Mouse (Mus musculus) midbrain, embryonic 14.5 days (tissue): Measurements from ENCODE around the gene Gm29427. TPM values are rescaled to one million over a fixed set of nuclear protein-coding genes. Genes with fewer than 3 reads are reported as not detected.
"Not testable (repeated sequence)": the region's sequence is repeated elsewhere in the genome, so short reads cannot be mapped to it uniquely, and the experiment has no call there.

Source experiments
- ATAC-seq: fragments of 200-750 bp; cut with Nextera tagmentation; 2 replicates; pipeline ENCODE4 v1.8.0; 2017; ENCODE audit warnings: moderate number of reproducible peaks, moderate library complexity; ENCODE audit not compliant: low FRiP score, low TSS enrichment
- DNase-seq: peaks from one replicate; pipeline ENCODE4 v3.0.0-alpha.2; 2015
- H3K27ac ChIP-seq: fragments of 300-500 bp; sonication (generic); replicated peaks from 2 replicates; pipeline ENCODE4 v1.5.1; 2014; ENCODE audit warnings: mild to moderate bottlenecking, low read depth, low read length, moderate library complexity
- H3K27me3 ChIP-seq: fragments of 300-500 bp; sonication (generic); 2 replicates; pipeline ENCODE4 v1.6.1; 2014; ENCODE audit warnings: low read length, control low read depth, mixed read lengths; ENCODE audit not compliant: control insufficient read depth, insufficient read depth
- H3K36me3 ChIP-seq: fragments of 300-500 bp; sonication (generic); 2 replicates; pipeline ENCODE4 v1.6.1; 2014; ENCODE audit warnings: low read length, control low read depth; ENCODE audit not compliant: control insufficient read depth, insufficient read depth
- H3K4me1 ChIP-seq: fragments of 300-500 bp; sonication (generic); 2 replicates; pipeline ENCODE4 v1.6.1; 2014; ENCODE audit warnings: mild to moderate bottlenecking, antibody characterized with exemption, low read length, control low read depth; ENCODE audit not compliant: control insufficient read depth, insufficient read depth
- H3K4me2 ChIP-seq: fragments of 300-500 bp; sonication (generic); 2 replicates; pipeline ENCODE4 v1.6.1; 2014; ENCODE audit warnings: mild to moderate bottlenecking, low read length, moderate library complexity
- H3K4me3 ChIP-seq: fragments of 300-500 bp; sonication (generic); replicated peaks from 2 replicates; pipeline ENCODE4 v1.5.1; 2014; ENCODE audit warnings: low read depth, low read length
- H3K9ac ChIP-seq: fragments of 300-500 bp; sonication (generic); replicated peaks from 2 replicates; pipeline ENCODE4 v1.6.1; 2014; ENCODE audit warnings: mild to moderate bottlenecking, low read length, moderate library complexity
- H3K9me3 ChIP-seq: fragments of 300-500 bp; sonication (generic); 2 replicates; pipeline ENCODE4 v1.6.1; 2016; ENCODE audit warnings: low read length, control low read depth, mixed read lengths; ENCODE audit not compliant: control insufficient read depth
- WGBS: fragments of 180-500 bp; shearing (Covaris S2); extraction: QIAGEN DNeasy Blood & Tissue Kit; methylation state at CpG from one replicate; pipeline ENCODE4 v1.1.7; 2014; 5-methylcytosine and 5-hydroxymethylcytosine counted together
- polyA plus RNA-seq: library from polyadenylated mRNA; unstranded; fragments of >200 nt; fragmentation: Nextera tagmentation; extraction: Ambion mirVana; gene quantifications from 2 replicates; pipeline ENCODE4 v1.2.1, GENCODE M21; 2014

Gm29427 gene
- polyA plus RNA-seq, 1 experiment from 2014 or later = not detected

- Histone ChIP-seq H3K4me3 (no peak overlapping the region), H3K4me1 (no peaks in the 10 kb centered on the region), H3K36me3 (peaks cover 81% of the 10 kb centered on the region), H3K27ac (no peak overlapping the region), H3K9ac (no peak overlapping the region), H3K27me3 (no peaks in the 10 kb centered on the region), H3K4me2 (no peak overlapping the region), H3K9me3 (no peaks in the 10 kb centered on the region)
- DNase-seq (no peak), ATAC-seq (no peak)
- 91% methylated on average over 10 of the region's 10 CpGs for WGBS
Measured at GRCm38 (mm10) chr1:130699937-130700633, 15.5 kb downstream of the Gm29427 start.

DNA sequence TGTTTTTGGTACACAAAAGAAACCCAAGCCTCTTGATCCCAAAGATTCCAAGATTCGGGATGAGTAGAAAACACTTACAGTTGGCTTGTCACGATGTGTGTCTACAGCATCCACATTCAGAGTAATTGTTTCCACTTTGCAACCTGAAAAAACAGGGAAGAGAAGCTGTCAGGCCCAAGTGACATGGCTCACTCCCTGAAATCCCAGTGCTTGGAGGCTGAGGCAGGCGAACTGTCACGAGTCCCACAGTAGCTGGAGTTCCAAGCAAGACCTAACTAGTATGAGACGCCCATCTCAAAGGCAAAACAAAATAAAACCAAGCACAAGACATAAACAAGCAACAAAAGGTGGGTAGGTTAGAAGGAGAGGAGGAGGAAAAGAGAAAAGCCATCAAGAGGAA lies 17.0 kb downstream of the Gm29427 start:
- no peak overlapping the region for H3K27ac ChIP-seq
- ATAC-seq = no peak
- H3K4me2 ChIP-seq = no peak overlapping the region
- H3K4me3 ChIP-seq = no peak overlapping the region
- peaks cover 73% of the 10 kb centered on the region for H3K36me3 ChIP-seq
- H3K27me3 ChIP-seq = no peaks in the 10 kb centered on the region
- H3K4me1 ChIP-seq = no peaks in the 10 kb centered on the region
- no peaks in the 10 kb centered on the region for H3K9me3 ChIP-seq
- no peak overlapping the region for H3K9ac ChIP-seq
- DNase-seq = no peak
- WGBS = 94% methylated on average over 5 of the region's 5 CpGs

GRCm38 (mm10) chr1:130683905-130684304 lies 31.7 kb downstream of the Gm29427 start:
- no peaks in the 10 kb centered on the region for H3K36me3 ChIP-seq
- H3K9me3 ChIP-seq = peaks cover 3% of the 10 kb centered on the region; the same call in 1 of the 2 replicates
- 44% methylated on average over 1 of the region's 1 CpGs for WGBS

GRCm38 (mm10) chr1:130681656-130682413 lies 33.8 kb downstream of the Gm29427 start:
- WGBS = 81% methylated on average over 6 of the region's 6 CpGs
- H3K4me1 ChIP-seq = no peaks in the 10 kb centered on the region

More at GRCm38 (mm10) chr1:130683905-130684304, 31.7 kb downstream of the Gm29427 start:
- Histone ChIP-seq H3K27me3 (no peaks in the 10 kb centered on the region), H3K4me3 (no peak overlapping the region), H3K9ac (no peak overlapping the region), H3K27ac (no peak overlapping the region), H3K4me1 (no peaks in the 10 kb centered on the region), H3K4me2 (no peak overlapping the region)
- DNase-seq (no peak), ATAC-seq (no peak)

GRCm38 (mm10) chr1:130681075-130681474 lies 34.5 kb downstream of the Gm29427 start:
- Histone ChIP-seq H3K4me1 (no peaks in the 10 kb centered on the region), H3K27ac (no peak overlapping the region), H3K27me3 (no peaks in the 10 kb centered on the region), H3K4me2 (no peak overlapping the region), H3K9me3 (no peaks in the 10 kb centered on the region), H3K9ac (no peak overlapping the region), H3K4me3 (no peak overlapping the region), H3K36me3 (no peaks in the 10 kb centered on the region)
- 90% methylated on average over 2 of the region's 2 CpGs for WGBS
- DNase-seq = no peak
- no peak for ATAC-seq

More at GRCm38 (mm10) chr1:130681656-130682413, 33.8 kb downstream of the Gm29427 start:
- no peak overlapping the region for H3K4me2 ChIP-seq
- H3K27ac ChIP-seq = no peak overlapping the region
- H3K36me3 ChIP-seq = no peaks in the 10 kb centered on the region
- no peaks in the 10 kb centered on the region for H3K9me3 ChIP-seq
- H3K4me3 ChIP-seq = no peak overlapping the region
- no peak for DNase-seq
- no peaks in the 10 kb centered on the region for H3K27me3 ChIP-seq
- no peak for ATAC-seq
- no peak overlapping the region for H3K9ac ChIP-seq

DNA sequence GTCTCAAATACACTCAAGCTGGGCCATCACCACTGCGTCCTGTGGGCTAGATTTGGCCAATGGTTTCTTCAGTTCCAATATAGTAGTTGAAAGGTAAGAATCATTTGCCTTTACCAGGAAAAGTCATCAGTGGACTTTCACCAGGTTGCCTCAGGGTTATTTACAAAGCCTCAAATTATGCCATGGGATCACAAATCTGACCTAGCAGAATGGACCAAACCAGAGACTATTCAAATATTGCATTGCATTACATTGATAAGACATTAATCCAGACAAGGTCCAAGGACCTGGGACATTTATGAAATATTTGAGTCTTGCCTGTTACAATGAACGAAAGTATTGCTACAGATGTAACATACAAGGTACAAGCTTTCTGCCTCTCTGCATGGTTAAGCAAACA lies 37.0 kb downstream of the Gm29427 start:
- 88% methylated on average over 2 of the region's 2 CpGs for WGBS
- Histone ChIP-seq H3K4me3 (no peak overlapping the region), H3K4me2 (no peak overlapping the region), H3K36me3 (no peaks in the 10 kb centered on the region), H3K4me1 (no peaks in the 10 kb centered on the region), H3K27me3 (no peaks in the 10 kb centered on the region), H3K9me3 (no peaks in the 10 kb centered on the region), H3K27ac (no peak overlapping the region), H3K9ac (no peak overlapping the region)
- ATAC-seq = no peak
- no peak for DNase-seq

GRCm38 (mm10) chr1:130663576-130663975 lies 52.0 kb downstream of the Gm29427 start:
- H3K27ac ChIP-seq, H3K36me3 ChIP-seq, H3K4me2 ChIP-seq, H3K27me3 ChIP-seq, DNase-seq, H3K9me3 ChIP-seq, ATAC-seq, H3K4me1 ChIP-seq, H3K4me3 ChIP-seq, H3K9ac ChIP-seq: not testable (repeated sequence)
- WGBS = 88% methylated on average over 5 of the region's 5 CpGs

DNA sequence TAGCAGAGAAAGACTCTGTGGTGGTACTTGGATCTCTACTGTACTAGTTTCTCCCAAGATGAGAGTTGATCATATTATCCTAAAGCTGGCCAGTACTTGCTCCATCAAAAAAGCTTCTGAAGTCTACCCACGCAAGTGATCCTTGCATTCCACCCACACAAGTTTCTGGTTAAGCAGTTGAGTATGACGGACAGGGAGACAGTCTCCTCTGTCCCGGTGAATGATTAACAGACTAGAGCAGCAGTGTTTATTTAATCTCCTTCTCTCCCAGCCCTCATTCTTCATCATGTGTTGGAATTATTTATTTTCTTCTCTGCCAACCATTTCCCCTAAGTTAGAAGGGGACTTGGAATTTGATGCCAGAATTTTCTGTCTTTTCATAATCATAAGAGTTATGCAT lies 54.1 kb downstream of the Gm29427 start, which contains the start of gene C4bp:
Gene C4bp (minus strand): TSS at position 179 of the 400 bp plus-strand sequence.
- no peaks in the 10 kb centered on the region for H3K36me3 ChIP-seq
- ATAC-seq (no peak), DNase-seq (no peak)
- H3K27me3 ChIP-seq = no peaks in the 10 kb centered on the region
- no peak within 1 kb of the TSS for H3K4me3 ChIP-seq
- 90% methylated on average over 3 of the region's 3 CpGs for WGBS
- no peak within 1 kb of the TSS for H3K27ac ChIP-seq
- H3K9me3 ChIP-seq = no peaks in the 10 kb centered on the region
- H3K4me1 ChIP-seq = no peaks in the 10 kb centered on the region
- H3K4me2 ChIP-seq = no peak within 1 kb of the TSS
- no peak within 1 kb of the TSS for H3K9ac ChIP-seq
